Mouse (Mus musculus) liver, adult 2 months (tissue): ENCODE results near the gene Emx1.

Experiments
- CTCF ChIP-seq: fragments of 200-500 bp; IDR thresholded peaks from 2 replicates; pipeline ENCODE4 v1.5.1; 2011; ENCODE audit warnings: low read depth, low read length, control low read depth
- POLR2A ChIP-seq: fragments of 200-500 bp; IDR thresholded peaks from 2 replicates; pipeline ENCODE4 v1.6.1; 2011; ENCODE audit warnings: low read length, control low read depth; ENCODE audit not compliant: insufficient read depth; ENCODE audit errors: extremely low read depth

GRCm38 (mm10) chr6:85186033-85186743 lies 1.1 kb upstream of the Emx1 start:
- TF ChIP-seq POLR2A, result no peak
- no peak for TF ChIP-seq CTCF
